Mouse (Mus musculus): ENCODE results near the gene Stk11ip. TPM values are rescaled to one million over a fixed set of nuclear protein-coding genes. Genes with fewer than 3 reads are reported as not detected.

Stk11ip gene
- polyA plus RNA-seq (2014; fragmentation: Nextera tagmentation; extraction: Ambion mirVana): 11.3 and 11.8 TPM in 2 replicates

- peak within 1 kb of the TSS; percentile 86 for H3K4me2 ChIP-seq (ENCODE audit: low read length)
- H3K36me3 ChIP-seq (ENCODE audit: control insufficient read depth, insufficient read depth, low read length): peaks cover 16% of the 10 kb centered on the region
- no peaks in the 10 kb centered on the region for H3K27me3 ChIP-seq (ENCODE audit: control insufficient read depth, insufficient read depth, low read length)
- H3K4me1 ChIP-seq (ENCODE audit: control insufficient read depth in 2 of 2, insufficient read depth in 2 of 2, low read length in 2 of 2): peaks cover 22 to 33% of the 10 kb centered on the region in 2 experiments
- peak within 1 kb of the TSS; percentile 99 for H3K27ac ChIP-seq (replicated peaks in 1 of 2; ENCODE audit: control insufficient read depth in 1 of 2, insufficient read depth in 1 of 2, low read depth in 2 of 2, low read length in 2 of 2)
- H3K4me3 ChIP-seq (ENCODE audit: control insufficient read depth in 1 of 2, insufficient read depth in 1 of 2, low read depth in 1 of 2, low read length in 2 of 2): peak within 1 kb of the TSS; percentile 70 to 91
- WGBS: under 1% methylated on average over 46 of the region's 46 CpGs
- no peaks in the 10 kb centered on the region for H3K9me3 ChIP-seq (ENCODE audit: control insufficient read depth, low read length)
- H3K9ac ChIP-seq (ENCODE audit: low read length): peak within 1 kb of the TSS; percentile 71
- ATAC-seq (ENCODE audit: insufficient number of reproducible peaks, insufficient read depth, low FRiP score, low read depth): peak; percentile 94
These were observed at the start of gene Stk11ip for GRCm38 (mm10) chr1:75521321-75522031. Gene Stk11ip, plus strand, starts transcription at chr1:75521529.

GRCm38 (mm10) chr1:75476441-75476840 lies 44.9 kb upstream of the Stk11ip start:
- ATAC-seq (ENCODE audit: insufficient number of reproducible peaks, insufficient read depth, low FRiP score, low read depth): no peak
- Histone ChIP-seq H3K4me1 (ENCODE audit: control insufficient read depth in 2 of 2, insufficient read depth in 2 of 2, low read length in 2 of 2) (peaks cover 12 to 24% of the 10 kb centered on the region in 2 experiments), H3K4me2 (ENCODE audit: low read length) (no peak overlapping the region), H3K4me3 (ENCODE audit: control insufficient read depth in 1 of 2, insufficient read depth in 1 of 2, low read depth in 1 of 2, low read length in 2 of 2) (no peak overlapping the region), H3K27me3 (ENCODE audit: control insufficient read depth, insufficient read depth, low read length) (peaks cover 58% of the 10 kb centered on the region), H3K9me3 (ENCODE audit: control insufficient read depth, low read length) (no peaks in the 10 kb centered on the region), H3K36me3 (ENCODE audit: control insufficient read depth, insufficient read depth, low read length) (peaks cover 46% of the 10 kb centered on the region), H3K9ac (ENCODE audit: low read length) (no peak overlapping the region), H3K27ac (replicated peaks in 1 of 2; ENCODE audit: control insufficient read depth in 1 of 2, insufficient read depth in 1 of 2, low read depth in 2 of 2, low read length in 2 of 2) (no peak overlapping the region)
- WGBS: 95% methylated on average over 11 of the region's 11 CpGs

- 10% methylated on average over 35 of the region's 35 CpGs for WGBS
- Histone ChIP-seq H3K36me3 (ENCODE audit: control insufficient read depth, insufficient read depth, low read length) (peaks cover 46% of the 10 kb centered on the region), H3K4me3 (ENCODE audit: control insufficient read depth in 1 of 2, insufficient read depth in 1 of 2, low read depth in 1 of 2, low read length in 2 of 2) (peak overlapping the region; percentile 25 to 68; a peak in 3 of 4 replicates), H3K4me2 (ENCODE audit: low read length) (peak overlapping the region; percentile 83), H3K27ac (replicated peaks in 1 of 2; ENCODE audit: control insufficient read depth in 1 of 2, insufficient read depth in 1 of 2, low read depth in 2 of 2, low read length in 2 of 2) (no peak overlapping the region), H3K9ac (ENCODE audit: low read length) (peak overlapping the region; percentile 28; the same call in 1 of the 2 replicates), H3K9me3 (ENCODE audit: control insufficient read depth, low read length) (no peaks in the 10 kb centered on the region), H3K4me1 (ENCODE audit: control insufficient read depth in 2 of 2, insufficient read depth in 2 of 2, low read length in 2 of 2) (peaks cover 12 to 24% of the 10 kb centered on the region in 2 experiments), H3K27me3 (ENCODE audit: control insufficient read depth, insufficient read depth, low read length) (peaks cover 62% of the 10 kb centered on the region)
- no peak for ATAC-seq (ENCODE audit: insufficient number of reproducible peaks, insufficient read depth, low FRiP score, low read depth)
These were observed 43.9 kb upstream of the Stk11ip start for GRCm38 (mm10) chr1:75477264-75477965.

GRCm38 (mm10) chr1:75477966-75478290 lies 43.4 kb upstream of the Stk11ip start:
- Histone ChIP-seq H3K27me3 (ENCODE audit: control insufficient read depth, insufficient read depth, low read length) (peaks cover 64% of the 10 kb centered on the region), H3K9me3 (ENCODE audit: control insufficient read depth, low read length) (no peaks in the 10 kb centered on the region), H3K36me3 (ENCODE audit: control insufficient read depth, insufficient read depth, low read length) (peaks cover 43% of the 10 kb centered on the region), H3K4me1 (ENCODE audit: control insufficient read depth in 2 of 2, insufficient read depth in 2 of 2, low read length in 2 of 2) (peaks cover 12 to 24% of the 10 kb centered on the region in 2 experiments), H3K4me3 (ENCODE audit: control insufficient read depth in 1 of 2, insufficient read depth in 1 of 2, low read depth in 1 of 2, low read length in 2 of 2) (peak overlapping the region in 1 of 2 experiments; percentile 68; a peak in 2 of 4 replicates), H3K4me2 (ENCODE audit: low read length) (peak overlapping the region; percentile 83), H3K9ac (ENCODE audit: low read length) (peak overlapping the region; percentile 80), H3K27ac (replicated peaks in 1 of 2; ENCODE audit: control insufficient read depth in 1 of 2, insufficient read depth in 1 of 2, low read depth in 2 of 2, low read length in 2 of 2) (no peak overlapping the region)
- 43% methylated on average over 3 of the region's 3 CpGs for WGBS
- ATAC-seq (ENCODE audit: insufficient number of reproducible peaks, insufficient read depth, low FRiP score, low read depth): no peak

GRCm38 (mm10) chr1:75478497-75478896 lies 42.8 kb upstream of the Stk11ip start:
- peaks cover 37% of the 10 kb centered on the region for H3K36me3 ChIP-seq (ENCODE audit: control insufficient read depth, insufficient read depth, low read length)
- H3K4me3 ChIP-seq (ENCODE audit: control insufficient read depth in 1 of 2, insufficient read depth in 1 of 2, low read depth in 1 of 2, low read length in 2 of 2): peak overlapping the region; percentile 68 to 81
- peak overlapping the region; percentile 80 for H3K9ac ChIP-seq (ENCODE audit: low read length)
- peaks cover 64% of the 10 kb centered on the region for H3K27me3 ChIP-seq (ENCODE audit: control insufficient read depth, insufficient read depth, low read length)
- peak overlapping the region; percentile 64 to 72 for H3K27ac ChIP-seq (replicated peaks in 1 of 2; ENCODE audit: control insufficient read depth in 1 of 2, insufficient read depth in 1 of 2, low read depth in 2 of 2, low read length in 2 of 2)
- WGBS: 0% methylated on average over 19 of the region's 25 CpGs
- peak; percentile 0; the same call in 1 of the 2 replicates for ATAC-seq (ENCODE audit: insufficient number of reproducible peaks, insufficient read depth, low FRiP score, low read depth)
- H3K4me2 ChIP-seq (ENCODE audit: low read length): peak overlapping the region; percentile 83
- H3K4me1 ChIP-seq (ENCODE audit: control insufficient read depth in 2 of 2, insufficient read depth in 2 of 2, low read length in 2 of 2): peaks cover 12 to 24% of the 10 kb centered on the region in 2 experiments
- no peaks in the 10 kb centered on the region for H3K9me3 ChIP-seq (ENCODE audit: control insufficient read depth, low read length)

DNA sequence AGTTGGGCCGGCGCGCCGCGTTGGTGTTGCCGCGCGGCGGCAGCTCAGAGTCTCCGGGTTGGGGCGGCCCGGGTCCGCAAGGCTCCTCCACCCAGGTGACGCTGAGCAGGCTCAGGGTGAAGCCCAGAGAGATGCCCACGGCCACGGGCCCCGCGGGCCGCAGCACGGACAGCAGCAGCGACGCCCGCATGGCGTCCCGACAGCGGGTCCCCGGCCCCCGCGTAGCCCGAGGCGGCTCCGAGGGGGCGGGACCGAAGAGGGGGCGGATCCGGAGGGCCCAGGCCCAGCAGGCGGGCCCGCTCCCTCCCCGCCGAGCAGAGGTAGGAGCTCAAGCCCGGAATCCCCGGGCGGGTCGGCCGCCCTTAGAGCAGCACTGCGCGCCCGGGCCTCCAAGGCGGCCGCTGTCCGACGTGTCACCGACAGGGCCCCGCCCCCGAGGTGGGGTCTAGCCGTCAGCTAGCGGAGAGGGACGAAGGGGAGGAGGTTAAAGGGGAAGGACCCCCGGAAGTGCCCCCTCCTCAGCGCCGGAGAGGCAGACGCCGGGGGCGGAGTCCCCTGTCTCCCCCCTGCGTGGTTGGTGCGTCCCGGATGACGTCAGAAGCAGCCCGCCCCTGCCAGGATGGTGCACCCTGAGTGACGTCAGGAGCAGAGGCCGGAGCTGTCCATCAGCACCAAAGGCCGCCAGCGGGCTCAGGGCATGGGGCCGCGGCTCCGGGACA lies 42.3 kb upstream of the Stk11ip start, which contains the start of the genes Chpf and Tmem198:
Chpf (minus strand) TSS at position 392 of the 719 bp plus-strand sequence.
Tmem198 (plus strand) TSS at position 617 of the 719 bp plus-strand sequence.
- WGBS: 0% methylated on average over 56 of the region's 76 CpGs
- Histone ChIP-seq H3K36me3 (ENCODE audit: control insufficient read depth, insufficient read depth, low read length) (peaks cover 31% of the 10 kb centered on the region), H3K27me3 (ENCODE audit: control insufficient read depth, insufficient read depth, low read length) (peaks cover 66% of the 10 kb centered on the region), H3K4me3 (ENCODE audit: control insufficient read depth in 1 of 2, insufficient read depth in 1 of 2, low read depth in 1 of 2, low read length in 2 of 2) (peak within 1 kb of the TSS; percentile 68 to 81), H3K9me3 (ENCODE audit: control insufficient read depth, low read length) (no peaks in the 10 kb centered on the region), H3K9ac (ENCODE audit: low read length) (peak within 1 kb of the TSS; percentile 80), H3K4me1 (ENCODE audit: control insufficient read depth in 2 of 2, insufficient read depth in 2 of 2, low read length in 2 of 2) (peaks cover 12 to 24% of the 10 kb centered on the region in 2 experiments), H3K4me2 (ENCODE audit: low read length) (peak within 1 kb of the TSS; percentile 83), H3K27ac (replicated peaks in 1 of 2; ENCODE audit: control insufficient read depth in 1 of 2, insufficient read depth in 1 of 2, low read depth in 2 of 2, low read length in 2 of 2) (peak within 1 kb of the TSS; percentile 64 to 72)
- ATAC-seq (ENCODE audit: insufficient number of reproducible peaks, insufficient read depth, low FRiP score, low read depth): peak; percentile 88

- Histone ChIP-seq H3K36me3 (ENCODE audit: control insufficient read depth, insufficient read depth, low read length) (peaks cover 26% of the 10 kb centered on the region), H3K9ac (ENCODE audit: low read length) (peak overlapping the region; percentile 51; the same call in 1 of the 2 replicates), H3K9me3 (ENCODE audit: control insufficient read depth, low read length) (no peaks in the 10 kb centered on the region), H3K27me3 (ENCODE audit: control insufficient read depth, insufficient read depth, low read length) (peaks cover 67% of the 10 kb centered on the region), H3K4me3 (ENCODE audit: control insufficient read depth in 1 of 2, insufficient read depth in 1 of 2, low read depth in 1 of 2, low read length in 2 of 2) (peak overlapping the region; percentile 68 to 81), H3K27ac (replicated peaks in 1 of 2; ENCODE audit: control insufficient read depth in 1 of 2, insufficient read depth in 1 of 2, low read depth in 2 of 2, low read length in 2 of 2) (no peak overlapping the region), H3K4me2 (ENCODE audit: low read length) (peak overlapping the region; percentile 83), H3K4me1 (ENCODE audit: control insufficient read depth in 2 of 2, insufficient read depth in 2 of 2, low read length in 2 of 2) (peaks cover 12 to 24% of the 10 kb centered on the region in 2 experiments)
- ATAC-seq (ENCODE audit: insufficient number of reproducible peaks, insufficient read depth, low FRiP score, low read depth): no peak
- WGBS: under 1% methylated on average over 19 of the region's 24 CpGs
These were observed 41.7 kb upstream of the Stk11ip start for GRCm38 (mm10) chr1:75479635-75479989.

Measured in heart, embryonic 14.5 days (tissue).